Mouse (Mus musculus) cortical plate, adult 2 months (tissue): ENCODE data around the gene Kcnk6. TPM values are rescaled to one million over a fixed set of nuclear protein-coding genes. Genes with fewer than 3 reads are reported as not detected.
"Not testable (repeated sequence)": the region's sequence is repeated elsewhere in the genome, so short reads cannot be mapped to it uniquely, and the experiment has no call there.

Experiments
- H3K27ac ChIP-seq: fragments of 200-500 bp; 2 replicates; pipeline ENCODE4 v1.5.1; 2012; ENCODE audit warnings: low read length, control low read depth, inconsistent platforms; ENCODE audit not compliant: insufficient read depth
- H3K4me1 ChIP-seq: fragments of 200-500 bp; 2 replicates; pipeline ENCODE4 v1.6.1; 2011; ENCODE audit warnings: low read length; ENCODE audit not compliant: control insufficient read depth, insufficient read depth
- H3K4me3 ChIP-seq: fragments of 200-500 bp; 2 replicates; pipeline ENCODE4 v1.5.1; 2011; ENCODE audit warnings: mild to moderate bottlenecking, low read length, control low read depth; ENCODE audit not compliant: insufficient read depth
- CTCF ChIP-seq: fragments of 200-500 bp; IDR thresholded peaks from 2 replicates; pipeline ENCODE4 v1.5.1; 2011; ENCODE audit warnings: mild to moderate bottlenecking, control low read depth, low read length; ENCODE audit not compliant: insufficient read depth; ENCODE audit errors: extremely low read depth
- POLR2A ChIP-seq: fragments of 200-500 bp; IDR thresholded peaks from 2 replicates; pipeline ENCODE4 v1.6.1; 2011; ENCODE audit warnings: mild to moderate bottlenecking, low read length, control low read depth; ENCODE audit not compliant: insufficient read depth; ENCODE audit errors: extremely low read depth
- polyA plus RNA-seq: library from polyadenylated mRNA; depleted of rRNA; stranded (reverse); fragments of >200 nt; gene quantifications from 2 replicates; pipeline ENCODE4 v1.2.3, GENCODE M21; 2012; rRNA removed

Kcnk6 gene
- polyA plus RNA-seq, 1 experiment, result 3.8 TPM

GRCm38 (mm10) chr7:29211415-29212198 lies 20.7 kb downstream of the Kcnk6 start:
- H3K27ac ChIP-seq, result no peak overlapping the region
- TF ChIP-seq POLR2A, result no peak
- TF ChIP-seq CTCF, result no peak

GRCm38 (mm10) chr7:29211013-29211412 lies 21.3 kb downstream of the Kcnk6 start:
- H3K4me3 ChIP-seq, result 0 out of 2 replicates have a peak overlapping the region, but pooled peaks have one; percentile 3
- not testable (repeated sequence) for H3K4me1 ChIP-seq, H3K27ac ChIP-seq

More at GRCm38 (mm10) chr7:29211415-29212198, 20.7 kb downstream of the Kcnk6 start:
- no peaks in the 10 kb centered on the region for H3K4me1 ChIP-seq
- H3K4me3 ChIP-seq, result peak overlapping the region; percentile 3; the same call in 1 of the 2 replicates

- Histone ChIP-seq H3K4me3 (no peak overlapping the region), H3K4me1 (no peaks in the 10 kb centered on the region), H3K27ac (no peak overlapping the region)
- TF ChIP-seq CTCF, result no peak
- no peak for TF ChIP-seq POLR2A
These were observed 29.7 kb downstream of the Kcnk6 start for GRCm38 (mm10) chr7:29202577-29202976.

- H3K4me3 ChIP-seq, H3K4me1 ChIP-seq, H3K27ac ChIP-seq: not testable (repeated sequence)
These were observed 38.1 kb downstream of the Kcnk6 start for GRCm38 (mm10) chr7:29194230-29194629.

GRCm38 (mm10) chr7:29181323-29181722 lies 51.0 kb downstream of the Kcnk6 start:
- H3K27ac ChIP-seq, H3K4me3 ChIP-seq, H3K4me1 ChIP-seq: not testable (repeated sequence)

- TF ChIP-seq CTCF (no peak), POLR2A (no peak)
- peaks cover 8% of the 10 kb centered on the region for H3K4me1 ChIP-seq
- no peak overlapping the region for H3K27ac ChIP-seq
These were observed 51.5 kb downstream of the Kcnk6 start for GRCm38 (mm10) chr7:29180854-29181236.

GRCm38 (mm10) chr7:29180077-29180853 lies 52.0 kb downstream of the Kcnk6 start, which contains the start of gene Psmd8:
TSS of gene Psmd8 (minus strand) at chr7:29180701.
- Histone ChIP-seq H3K4me1 (peaks cover 8% of the 10 kb centered on the region), H3K27ac (0 out of 2 replicates have a peak within 1 kb of the TSS, but pooled peaks have one; percentile 30), H3K4me3 (peak within 1 kb of the TSS; percentile 96)
- TF ChIP-seq POLR2A (peak; percentile 74), CTCF (0 out of 2 replicates have a peak, but pooled peaks have one; percentile 26)

More at GRCm38 (mm10) chr7:29180854-29181236, 51.5 kb downstream of the Kcnk6 start:
- H3K4me3 ChIP-seq, result peak overlapping the region; percentile 96

- peaks cover 8% of the 10 kb centered on the region for H3K4me1 ChIP-seq
- H3K4me3 ChIP-seq, result peak overlapping the region; percentile 96
- TF ChIP-seq CTCF (no peak), POLR2A (no peak)
- H3K27ac ChIP-seq, result no peak overlapping the region
These were observed 53.0 kb downstream of the Kcnk6 start for GRCm38 (mm10) chr7:29179323-29179722.

GRCm38 (mm10) chr7:29178106-29178505 lies 54.2 kb downstream of the Kcnk6 start:
- Histone ChIP-seq H3K4me3 (no peak overlapping the region), H3K27ac (no peak overlapping the region), H3K4me1 (peaks cover 8% of the 10 kb centered on the region)
- TF ChIP-seq POLR2A (no peak), CTCF (0 out of 2 replicates have a peak, but pooled peaks have one; percentile 14)

- H3K4me3 ChIP-seq, result no peak overlapping the region
- TF ChIP-seq CTCF (no peak), POLR2A (0 out of 2 replicates have a peak, but pooled peaks have one; percentile 28)
- no peaks in the 10 kb centered on the region for H3K4me1 ChIP-seq
- no peak overlapping the region for H3K27ac ChIP-seq
These were observed 59.8 kb downstream of the Kcnk6 start for GRCm38 (mm10) chr7:29172390-29173016.

Other genes starting within 250 kb of the Kcnk6 start
- 7.2 and 7.7 TPM in 2 replicates for gene Ryr1, start 107.3 kb downstream of the Kcnk6 start, polyA plus RNA-seq
- 1.5 and 1.6 TPM in 2 replicates for gene Rasgrp4, start 97.7 kb downstream of the Kcnk6 start, polyA plus RNA-seq
- gene Fam98c, start 76.3 kb downstream of the Kcnk6 start, polyA plus RNA-seq, result 62.3 and 66.1 TPM in 2 replicates
- 0.52 and 0.72 TPM in 2 replicates for gene Ggn, start 62.3 kb downstream of the Kcnk6 start, polyA plus RNA-seq
- 39.6 and 40.7 TPM in 2 replicates for gene Spred3, start 62.1 kb downstream of the Kcnk6 start, polyA plus RNA-seq
- 195 and 198 TPM in 2 replicates for gene Psmd8, start 51.8 kb downstream of the Kcnk6 start, polyA plus RNA-seq
- gene Catsperg1, start 18.5 kb downstream of the Kcnk6 start, polyA plus RNA-seq, result 2.3 and 4.2 TPM in 2 replicates
- 69.1 and 71.7 TPM in 2 replicates for gene Yif1b, start 5.8 kb upstream of the Kcnk6 start, polyA plus RNA-seq
- gene 2200002D01Rik, start 16.0 kb upstream of the Kcnk6 start, polyA plus RNA-seq, result 0.10 and 0.47 TPM in 2 replicates
- 25.9 and 27.4 TPM in 2 replicates for gene Spint2, start 49.4 kb upstream of the Kcnk6 start, polyA plus RNA-seq
- gene Ppp1r14a, start 56.8 kb upstream of the Kcnk6 start, polyA plus RNA-seq, result 40.8 and 44.7 TPM in 2 replicates
- 59.6 and 65.1 TPM in 2 replicates for gene Dpf1, start 71.4 kb upstream of the Kcnk6 start, polyA plus RNA-seq